Mouse (Mus musculus) heart, postnatal 4 days (tissue): ENCODE results near the gene Pank3. TPM values are rescaled to one million over a fixed set of nuclear protein-coding genes. Genes with fewer than 3 reads are reported as not detected.

ENCODE experiments used
- microRNA-seq, 2 experiments: library from miRNA; unstranded; fragments of <30 nt; microRNA quantifications; one replicate each; pipeline ENCODE4 v1.2.0; 2021 to 2022
- total RNA-seq, 2 experiments: library from RNA; stranded (reverse); gene quantifications; 2 replicates each; pipeline ENCODE4 v1.2.3; 2021

The Pank3 gene
- total RNA-seq, 2 experiments from 2014 or later = 31.6 to 32.5 TPM

Small RNA genes within 50 kb of the gene (microRNA-seq; reads per million reads assigned to microRNA genes)
- 2.1 to 3.7 reads per million in 2 experiments for gene Mir103-1

Other genes starting within 250 kb of the Pank3 start
- gene Fbll1, start 29.4 kb downstream of the Pank3 start, total RNA-seq = not detected
- 10 to 100 TPM; 47.9 to 53.4 TPM for gene Rars, start 65.0 kb downstream of the Pank3 start, total RNA-seq
- 1 to 10 TPM; 3.5 to 5.0 TPM for gene Wwc1, start 211.0 kb downstream of the Pank3 start, total RNA-seq